Mouse (Mus musculus): ENCODE results near the gene Nkx6-1.

Nkx6-1 gene

DNA sequence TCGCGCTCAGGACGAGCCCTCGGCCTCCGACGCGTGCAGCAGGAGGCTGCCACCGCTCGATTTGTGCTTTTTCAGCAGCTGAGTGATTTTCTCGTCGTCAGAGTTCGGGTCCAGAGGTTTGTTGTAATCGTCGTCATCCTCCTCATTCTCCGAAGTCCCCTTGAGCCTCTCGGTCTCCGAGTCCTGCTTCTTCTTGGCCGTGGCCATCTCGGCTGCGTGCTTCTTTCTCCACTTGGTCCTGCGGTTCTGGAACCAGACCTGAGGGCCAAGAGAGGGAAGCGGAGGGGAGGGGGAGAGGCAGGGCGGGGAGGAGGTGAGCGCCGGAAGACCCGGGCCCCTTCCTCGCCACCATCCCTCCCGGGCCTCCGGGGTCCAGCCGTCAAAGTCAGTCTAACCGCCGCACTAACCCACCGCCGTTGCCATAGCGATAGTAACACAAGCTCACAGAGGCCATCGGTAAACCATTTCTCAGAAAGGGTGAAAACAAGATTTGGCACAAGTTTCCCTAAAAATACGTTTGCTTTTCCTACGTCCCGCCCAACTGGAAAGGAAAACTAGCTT is 5.3 kb downstream of the Nkx6-1 start:
- no peak for DNase-seq (ENCODE audit: low read depth, low spot score)

DNA sequence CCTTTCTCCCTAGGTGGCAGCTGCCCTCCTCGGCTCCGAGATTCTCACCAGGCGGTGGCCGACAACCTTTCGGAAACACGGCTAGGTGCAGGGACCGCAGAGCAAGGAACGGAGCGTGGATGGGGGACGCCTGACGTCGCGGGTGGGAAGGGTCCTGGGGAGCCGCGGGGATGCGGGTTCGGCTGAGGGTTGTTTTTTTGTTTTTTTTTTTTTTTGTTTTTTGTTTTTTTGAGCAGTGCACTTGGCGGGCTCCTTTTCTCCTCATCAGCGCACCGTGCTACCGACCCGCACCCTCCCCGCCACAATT is 5.9 kb downstream of the Nkx6-1 start:
- no peak for DNase-seq (ENCODE audit: low read depth, low spot score)

DNA sequence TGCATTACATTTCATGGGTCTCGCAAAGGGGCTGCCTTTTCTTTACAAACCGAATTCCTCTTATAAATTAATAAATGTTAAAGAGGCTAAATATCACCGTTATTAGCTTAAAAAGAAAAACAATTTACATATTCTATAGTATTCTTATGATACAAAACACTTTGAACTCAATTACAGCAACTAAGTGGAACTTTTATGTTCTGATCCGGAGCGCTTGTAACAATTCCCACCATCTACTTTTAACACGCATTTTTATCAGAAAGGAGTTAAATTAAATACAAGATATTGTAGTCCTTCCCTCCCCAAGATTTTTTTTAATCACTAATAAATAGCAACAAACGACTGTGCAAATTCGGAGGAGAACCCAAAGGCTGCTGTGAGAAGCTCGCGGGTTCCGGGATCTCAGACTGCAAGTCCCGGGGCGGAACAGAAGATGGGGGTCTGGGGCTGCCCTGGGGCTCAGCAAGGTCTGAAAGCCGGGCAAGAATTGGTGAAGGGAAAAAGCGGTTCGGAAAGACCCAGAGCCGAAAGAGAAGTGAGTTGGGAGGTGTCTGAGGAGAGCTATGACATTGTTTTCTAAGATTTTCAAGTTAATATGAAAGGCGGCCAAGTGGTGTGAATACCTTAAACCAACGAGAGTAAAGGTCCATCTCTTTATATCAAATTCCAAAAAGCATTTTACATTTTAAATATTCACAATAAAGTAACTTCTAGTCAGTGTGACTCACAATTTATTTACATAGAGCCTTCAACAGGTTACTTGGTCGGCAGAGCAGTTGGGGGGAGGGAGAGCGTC is 6.4 kb downstream of the Nkx6-1 start:
- DNase-seq (ENCODE audit: low read depth, low spot score), result no peak

DNA sequence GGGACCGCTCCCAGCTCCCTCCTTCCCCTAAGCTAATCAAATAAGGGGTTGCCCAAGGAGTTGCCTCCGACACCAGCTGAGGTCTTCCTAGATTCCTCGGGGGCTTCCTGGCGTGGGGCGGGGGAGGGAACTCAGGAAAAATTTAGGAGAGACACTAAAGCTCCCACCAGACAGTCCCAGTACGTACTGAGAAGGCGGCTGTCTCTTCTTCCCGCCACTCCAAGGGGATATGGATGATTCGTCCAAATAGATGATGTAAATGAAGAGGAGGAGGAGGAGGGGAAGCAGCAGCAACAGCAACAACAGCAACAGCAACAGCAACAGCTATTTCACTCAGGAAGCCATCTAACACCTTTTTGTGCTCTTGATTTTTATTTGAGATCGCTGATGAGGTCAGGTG is 7.1 kb downstream of the Nkx6-1 start:
- no peak for DNase-seq (ENCODE audit: low read depth, low spot score)

DNA sequence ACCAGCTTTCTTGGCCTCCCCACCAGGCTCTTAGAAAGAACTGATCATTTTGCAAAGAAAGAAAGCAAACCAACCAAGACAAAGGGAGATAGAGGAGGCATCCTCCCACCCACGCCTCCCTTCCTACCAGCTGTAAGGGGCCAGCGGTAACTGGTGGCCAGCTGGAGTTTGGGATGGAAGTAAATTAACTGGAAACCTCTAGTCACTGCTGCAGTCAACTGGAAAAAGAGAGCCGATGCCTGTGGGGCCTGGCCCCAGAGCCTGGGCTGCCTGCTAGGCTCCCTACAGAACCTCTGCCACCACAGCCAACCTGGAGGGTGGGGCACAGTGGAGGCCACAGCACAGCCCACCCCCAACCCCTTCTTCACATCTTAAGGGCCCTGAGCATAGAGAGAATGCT is 8.7 kb downstream of the Nkx6-1 start:
- no peak for DNase-seq (ENCODE audit: low read depth, low spot score)

DNA sequence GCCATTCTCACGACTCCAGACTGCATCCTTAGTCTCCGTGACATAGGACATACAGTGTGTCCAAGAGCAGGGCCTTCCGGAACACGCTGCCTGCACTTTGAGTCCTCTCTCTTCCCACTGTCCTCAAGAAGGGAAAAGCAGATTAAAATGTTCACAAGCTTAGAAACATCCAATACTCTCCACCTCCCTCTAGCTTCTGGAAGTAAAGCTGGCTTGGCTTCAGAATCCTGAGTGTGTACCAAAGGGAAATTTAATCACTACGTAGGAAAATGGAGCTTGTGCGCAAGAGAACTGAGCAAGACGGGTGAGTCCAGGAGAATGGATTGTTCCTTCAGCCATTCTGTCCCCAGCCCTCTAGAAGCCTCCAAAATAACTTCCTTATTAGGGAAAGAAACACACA is 9.4 kb downstream of the Nkx6-1 start:
- DNase-seq (ENCODE audit: low read depth, low spot score), result no peak

DNA sequence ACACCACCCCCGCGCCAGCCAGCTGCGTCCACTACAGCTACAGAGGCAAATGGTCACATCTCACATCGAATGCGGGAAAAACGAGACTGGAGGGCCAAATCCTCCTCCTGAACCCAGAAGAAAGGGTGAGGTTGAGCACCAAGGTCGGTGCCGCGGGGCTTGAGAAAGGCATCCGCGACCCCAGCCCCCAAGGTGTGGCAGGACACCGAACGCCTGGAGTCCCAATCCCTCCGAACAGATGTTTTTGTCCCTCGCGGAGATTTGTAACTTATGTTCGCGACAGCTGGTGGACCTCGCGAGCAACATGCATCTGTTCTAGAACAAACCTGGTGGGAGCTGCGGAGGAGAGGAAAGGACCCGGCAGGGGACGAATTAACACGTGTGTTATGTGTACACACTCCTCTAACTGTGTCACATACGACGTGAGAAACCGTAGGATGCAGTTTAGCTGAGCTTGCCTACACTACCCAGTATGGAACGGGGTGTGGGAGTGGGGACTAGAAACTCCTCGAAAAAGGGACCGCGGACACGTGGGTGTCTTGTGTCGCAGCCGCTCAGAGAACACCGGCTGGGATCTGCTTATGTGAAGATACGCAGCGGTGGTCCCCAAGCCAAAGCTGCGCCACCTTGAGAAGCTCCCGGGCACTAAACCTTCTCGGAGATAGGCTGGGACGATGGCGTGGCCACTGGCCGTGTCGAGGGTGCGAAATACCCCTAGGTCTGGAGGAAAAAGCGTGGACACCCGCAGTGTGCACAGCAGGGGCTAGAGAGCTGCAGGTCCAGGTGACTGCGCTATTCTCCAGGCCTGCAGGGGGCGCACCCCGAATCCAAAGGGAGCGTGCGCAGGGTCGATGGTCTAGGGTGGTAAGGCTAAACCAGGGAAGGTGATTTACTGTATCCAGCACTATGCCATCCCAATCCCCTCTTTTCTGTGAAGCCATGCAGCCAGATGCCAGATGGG is 16.8 kb downstream of the Nkx6-1 start:
- DNase-seq (ENCODE audit: low read depth, low spot score), result no peak

DNA sequence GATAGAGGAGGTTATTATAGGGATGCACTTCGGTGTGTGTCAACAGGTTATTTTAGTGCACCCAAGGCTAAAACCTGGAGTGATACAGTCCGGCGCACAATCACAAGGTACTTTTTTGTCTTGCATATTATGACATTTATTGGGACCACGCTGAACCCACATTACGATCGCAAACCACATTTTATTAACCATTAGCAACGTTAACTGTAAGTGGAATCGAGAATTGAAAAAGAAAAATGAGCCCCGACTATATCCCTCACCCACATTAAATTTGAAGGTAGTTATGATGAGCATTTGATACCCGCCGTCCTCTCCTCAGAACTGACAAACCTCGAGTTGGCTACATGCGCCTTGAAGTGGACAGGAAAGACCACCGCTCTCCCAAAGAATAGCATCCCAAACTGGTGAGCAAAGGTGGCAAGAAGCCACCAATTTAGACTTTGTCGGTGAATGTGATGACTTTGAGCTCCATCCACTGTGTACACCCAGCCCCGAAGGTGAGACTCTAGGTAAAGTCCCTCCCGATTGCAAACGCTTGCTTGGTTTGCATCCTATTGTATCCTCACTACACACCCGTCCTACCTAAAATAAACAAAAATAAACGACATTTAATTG is 17.7 kb downstream of the Nkx6-1 start:
- no peak for DNase-seq (ENCODE audit: low read depth, low spot score)

DNA sequence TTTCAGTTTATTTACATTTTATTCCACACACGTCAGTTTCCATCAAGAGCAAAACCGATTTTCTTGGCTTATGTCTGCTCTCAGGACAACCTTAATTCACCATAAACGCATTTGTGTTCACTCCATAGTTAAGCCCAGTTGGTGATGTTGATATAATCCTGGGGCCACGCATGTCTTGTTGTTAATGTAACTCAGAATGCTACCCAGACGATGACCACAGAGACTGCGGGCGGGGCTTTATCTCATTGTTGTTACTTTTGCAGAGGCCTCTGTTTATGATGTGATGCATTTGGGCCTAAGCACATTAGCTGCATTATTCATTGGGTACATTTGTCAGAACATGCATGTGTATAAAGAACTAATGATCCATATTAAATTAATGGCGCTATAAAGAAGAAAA is 19.7 kb downstream of the Nkx6-1 start:
- DNase-seq (ENCODE audit: low read depth, low spot score), result no peak

DNA sequence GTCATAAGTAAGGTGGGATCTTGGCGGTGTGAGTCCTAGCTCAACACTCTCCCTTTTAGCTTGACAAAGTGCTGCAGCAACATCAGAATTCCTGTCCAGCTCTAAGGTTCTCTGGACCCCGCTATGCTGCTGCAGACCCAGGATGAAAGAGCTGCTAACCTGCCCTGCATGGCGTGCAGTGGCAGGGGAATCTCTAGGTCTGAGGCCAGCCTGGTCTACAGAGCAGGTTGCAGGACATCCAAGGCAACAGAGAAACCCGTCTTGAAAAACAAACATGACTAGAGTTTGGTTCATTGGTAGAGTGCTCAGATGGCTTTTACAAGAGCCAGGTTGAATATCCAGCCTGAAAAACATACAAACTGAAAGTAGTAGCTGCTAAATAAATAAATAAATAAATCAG is 26.7 kb downstream of the Nkx6-1 start:
- no peak for DNase-seq (ENCODE audit: low read depth, low spot score)
